Mouse (Mus musculus) large intestine, adult 2 months (tissue): ENCODE measurements at regions not wholly inside any gene's neighbourhood (a gene's known extent, or its start where the extent isn't known, plus 50 kb on each side); places are given as distances from the start of the nearest gene placed in this dataset.

ENCODE experiments used
- DNase-seq: peaks from one replicate; pipeline ENCODE4 v3.0.0-alpha.2; 2012; ENCODE audit warnings: low read depth, low spot score
- WGBS: fragments of 180-500 bp; shearing (Covaris S2); methylation state at CpG from one replicate; pipeline ENCODE4 v1.1.7; 2018; 5-methylcytosine and 5-hydroxymethylcytosine counted together

DNA sequence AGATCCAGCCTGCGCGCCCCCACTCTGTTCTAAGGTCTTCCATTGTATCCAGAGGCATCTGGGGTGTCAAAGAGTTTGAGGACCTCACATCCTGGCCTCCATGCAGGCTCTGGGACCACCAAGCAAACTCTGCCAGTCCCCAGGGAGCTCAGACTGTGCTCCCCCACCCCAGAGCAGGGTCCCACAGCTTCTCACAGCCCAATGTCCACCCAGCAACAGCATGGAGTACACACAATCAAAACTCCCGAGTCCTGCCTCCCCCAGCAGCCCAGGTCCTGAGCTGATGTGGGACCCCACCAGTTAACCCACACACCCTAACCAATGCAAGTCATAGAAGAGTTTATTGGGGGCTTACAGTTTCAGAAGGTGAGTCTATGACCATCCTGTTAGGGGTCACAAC is 130.3 kb downstream of the Bod1 start:
- 84% methylated on average over 3 of the region's 3 CpGs for WGBS
- DNase-seq, result no peak

DNA sequence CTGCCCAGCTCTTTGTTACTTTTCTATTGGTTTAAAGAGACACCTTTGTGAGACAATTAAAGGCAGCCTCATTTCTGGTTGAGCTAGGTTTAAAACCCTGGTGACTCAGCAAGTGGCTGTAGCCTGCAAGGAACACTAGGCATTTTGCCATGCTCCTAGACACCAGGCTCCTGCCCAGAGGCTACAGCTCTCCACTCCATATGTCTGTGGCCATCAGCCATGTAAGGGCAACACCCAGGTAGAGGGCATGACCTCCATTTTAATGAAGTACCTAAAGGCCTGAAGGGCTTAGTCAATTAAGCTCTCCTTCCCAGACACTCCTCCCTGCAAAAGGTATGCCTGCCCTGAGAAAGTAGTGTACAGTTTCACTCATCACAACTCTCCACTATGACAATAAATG is 130.9 kb downstream of the Bod1 start:
- DNase-seq, result no peak

DNA sequence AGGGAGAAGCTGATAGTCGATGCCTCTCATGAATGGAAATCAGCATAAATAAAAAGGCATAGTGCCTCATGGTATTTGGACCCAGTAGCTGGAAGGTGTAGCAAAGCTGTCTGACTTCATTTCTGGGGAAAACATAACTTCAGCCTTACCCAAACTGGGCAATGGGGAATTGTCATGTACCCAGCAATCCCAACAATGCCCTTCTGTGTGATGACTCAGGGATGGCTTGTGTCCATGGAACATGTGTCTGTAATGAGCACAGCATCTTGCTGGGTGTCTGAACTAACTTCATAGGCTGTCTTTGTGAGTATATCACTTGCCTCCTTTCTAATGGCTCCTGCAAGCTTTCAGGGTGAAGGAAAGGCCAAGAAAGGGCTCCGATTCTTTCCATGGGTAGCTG is 140.3 kb downstream of the Bod1 start:
- no peak for DNase-seq
- 92% methylated on average over 2 of the region's 2 CpGs for WGBS

DNA sequence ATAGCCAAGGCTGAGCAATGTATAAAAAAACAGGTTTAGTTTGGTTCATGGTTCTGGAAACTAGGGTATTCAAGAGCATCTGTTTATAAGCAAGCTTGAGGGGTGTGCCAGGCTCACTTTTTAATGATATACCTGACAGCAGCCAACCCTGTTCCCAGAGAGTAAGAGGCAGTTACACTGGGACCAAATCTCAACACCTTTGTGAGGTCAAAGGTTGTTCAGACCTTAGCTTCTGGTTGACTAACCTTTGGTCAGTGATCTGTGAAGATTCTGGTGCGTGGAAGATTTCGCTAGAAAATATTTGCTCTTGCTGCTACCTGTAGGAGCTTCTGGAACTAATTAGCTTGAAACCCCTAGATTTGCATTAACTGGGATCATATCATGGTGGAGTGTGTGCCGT is 140.8 kb downstream of the Bod1 start:
- 66% methylated on average over 3 of the region's 3 CpGs for WGBS
- DNase-seq, result no peak

DNA sequence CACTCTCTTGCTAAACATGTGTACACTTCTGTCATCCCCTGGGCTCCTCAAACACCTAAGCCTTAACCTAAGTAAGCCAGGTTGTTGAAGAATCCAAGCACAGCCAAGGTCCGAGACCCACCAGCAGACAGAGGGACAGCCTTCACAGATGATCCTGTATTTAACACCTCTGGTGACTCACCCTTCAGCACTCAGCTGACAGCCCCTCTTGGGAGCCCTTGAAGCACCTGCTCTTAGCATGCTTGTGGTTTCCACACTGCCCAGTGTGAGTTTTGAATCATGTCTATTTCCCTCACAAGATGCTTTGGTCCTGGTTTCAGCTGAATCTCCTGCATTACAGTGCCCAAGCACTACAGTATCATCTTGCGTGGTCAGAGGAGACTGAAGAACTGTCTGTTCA is 142.0 kb downstream of the Bod1 start:
- DNase-seq, result no peak
- WGBS, result 92% methylated on average over 2 of the region's 2 CpGs

DNA sequence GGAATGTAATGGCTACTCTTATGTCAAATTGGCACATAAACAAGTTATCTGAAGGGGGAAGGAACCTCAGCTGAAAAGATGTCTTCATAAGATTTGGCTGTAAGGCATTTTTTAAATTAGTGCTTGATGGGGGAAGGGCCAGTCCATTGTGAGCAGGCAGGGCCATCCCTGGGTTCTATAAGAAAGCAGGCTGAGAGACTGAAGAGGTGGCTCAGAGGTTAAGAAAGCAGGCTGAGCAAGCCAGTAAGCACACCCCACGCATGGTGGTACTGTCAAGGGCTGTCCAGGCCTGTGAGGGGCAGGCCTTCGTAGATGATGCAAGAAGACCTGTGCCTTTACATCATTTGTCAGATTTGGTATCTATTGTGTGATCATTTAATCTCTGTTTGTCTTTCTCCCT is 147.0 kb downstream of the Bod1 start:
- no peak for DNase-seq
- WGBS, result 84% methylated on average over 2 of the region's 2 CpGs

DNA sequence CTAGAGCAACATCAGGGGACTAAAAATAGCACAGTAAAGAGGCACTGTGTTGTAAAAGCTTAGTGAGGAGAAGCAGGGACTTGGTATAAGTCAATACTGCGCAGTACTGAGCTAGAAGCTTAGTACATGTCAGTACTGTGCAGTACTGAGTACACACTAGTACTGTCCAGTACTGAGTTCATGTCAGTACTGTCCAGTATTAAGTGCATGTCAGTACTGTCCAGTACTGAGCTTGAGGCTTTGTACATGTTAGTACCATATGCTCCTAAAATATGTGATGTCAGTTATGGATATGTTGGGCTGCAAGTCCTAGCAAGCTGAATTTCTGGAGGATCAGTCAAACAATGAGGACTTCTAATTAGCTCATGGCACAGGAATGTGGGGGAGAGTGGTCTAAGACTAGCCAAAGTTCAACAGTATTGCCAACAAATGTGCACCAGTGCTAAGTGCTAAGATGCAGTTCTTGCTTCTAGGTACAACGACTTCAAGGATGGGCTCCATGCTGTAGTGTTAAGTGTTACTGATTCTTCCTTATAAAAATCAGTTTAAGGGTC is 147.5 kb downstream of the Bod1 start:
- DNase-seq, result no peak
- 68% methylated on average over 2 of the region's 2 CpGs for WGBS

DNA sequence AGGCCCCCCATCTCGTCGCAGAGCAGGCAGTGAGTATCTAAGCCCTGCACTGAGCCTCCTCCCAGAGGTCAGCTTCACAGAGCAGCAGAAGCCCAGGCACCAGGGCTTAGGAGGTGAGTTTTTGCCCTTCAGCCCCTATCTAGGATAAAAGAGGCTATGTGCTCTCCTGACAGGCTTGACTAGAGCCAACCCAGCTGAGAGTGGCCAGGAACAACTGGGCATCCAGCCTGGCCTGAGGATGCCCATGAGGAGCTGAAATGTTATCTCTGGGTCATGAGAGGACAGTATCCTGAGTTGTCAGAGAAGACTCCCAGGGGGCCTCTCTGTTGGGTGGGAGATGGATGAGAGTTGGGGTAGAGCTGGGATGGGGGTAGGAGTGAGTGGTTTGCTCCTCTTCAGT is 149.6 kb downstream of the Bod1 start:
- WGBS, result 74% methylated on average over 2 of the region's 2 CpGs
- DNase-seq, result no peak

DNA sequence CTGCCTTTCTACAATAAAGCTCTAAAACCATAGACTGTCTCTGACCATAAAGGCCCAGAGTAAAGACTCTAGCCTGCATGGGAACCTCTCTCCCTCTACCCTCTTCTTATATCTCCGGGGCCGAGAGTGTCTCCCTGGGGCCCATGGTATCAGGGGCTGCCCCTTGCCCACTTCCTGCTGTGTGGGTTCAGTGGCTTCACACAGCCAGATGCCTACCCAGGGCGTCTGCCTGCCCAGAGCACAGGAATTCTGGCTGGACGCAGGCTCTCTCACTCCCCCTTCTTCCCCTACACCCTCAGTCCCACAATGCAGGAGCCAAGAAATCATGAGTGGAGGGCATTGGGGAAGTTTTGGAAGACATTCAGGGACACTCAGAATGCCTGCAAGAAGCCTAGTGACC is 150.8 kb downstream of the Bod1 start:
- WGBS, result 76% methylated on average over 4 of the region's 4 CpGs
- DNase-seq, result no peak

DNA sequence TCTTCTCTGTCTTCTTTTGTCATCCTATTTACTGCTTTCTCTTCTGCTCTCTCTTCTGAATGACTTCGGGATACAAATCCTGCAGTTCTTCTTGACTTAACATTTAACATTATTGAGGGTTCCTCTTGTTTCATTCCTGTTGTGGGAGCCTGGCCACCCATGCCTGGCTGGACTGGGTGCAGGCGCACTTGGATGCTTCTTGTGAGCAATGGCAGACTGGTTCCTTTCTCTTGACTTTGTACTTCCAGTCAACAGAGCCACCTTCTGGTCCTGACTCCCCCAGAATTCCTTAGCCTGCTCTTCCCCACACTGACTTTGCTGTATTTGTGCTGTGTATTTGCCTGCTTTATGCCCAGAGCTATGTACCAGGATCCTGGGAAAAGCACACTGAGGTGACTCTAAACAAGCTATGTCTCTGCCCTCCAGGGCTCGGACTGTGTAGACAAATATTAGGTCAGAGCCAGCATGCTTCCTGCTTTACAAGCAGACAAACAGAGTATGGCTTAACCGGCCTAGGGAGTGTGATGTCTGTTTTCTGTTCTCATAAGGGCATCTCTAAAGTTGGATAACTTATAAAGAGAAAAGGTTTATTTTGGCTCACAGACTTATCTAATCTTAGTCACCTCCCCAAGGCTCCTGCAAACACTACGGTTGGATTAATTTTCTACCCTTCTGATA is 133.5 kb upstream of the Stc2 start:
- WGBS, result 46% methylated on average over 5 of the region's 5 CpGs
- DNase-seq, result no peak

DNA sequence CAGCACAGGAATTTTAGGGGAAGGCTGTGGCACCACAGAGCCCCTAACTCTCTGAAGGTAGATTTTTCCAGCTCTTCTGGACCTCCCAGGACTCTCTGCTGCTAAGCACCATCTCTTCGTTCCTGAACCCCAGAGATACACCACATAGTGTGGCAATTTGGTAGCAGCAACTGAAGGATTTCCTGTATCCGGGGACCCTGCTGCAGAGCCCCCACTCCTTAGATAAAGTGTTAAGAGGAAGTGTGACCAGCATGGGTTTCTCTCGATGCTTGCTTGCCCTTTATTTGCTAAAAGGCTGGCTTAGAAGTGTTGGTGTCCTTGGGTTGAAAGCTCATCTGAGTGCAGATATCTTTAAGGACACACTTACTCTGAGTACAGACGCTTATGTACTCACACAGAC is 115.6 kb upstream of the Stc2 start:
- DNase-seq, result no peak
- 61% methylated on average over 4 of the region's 4 CpGs for WGBS

DNA sequence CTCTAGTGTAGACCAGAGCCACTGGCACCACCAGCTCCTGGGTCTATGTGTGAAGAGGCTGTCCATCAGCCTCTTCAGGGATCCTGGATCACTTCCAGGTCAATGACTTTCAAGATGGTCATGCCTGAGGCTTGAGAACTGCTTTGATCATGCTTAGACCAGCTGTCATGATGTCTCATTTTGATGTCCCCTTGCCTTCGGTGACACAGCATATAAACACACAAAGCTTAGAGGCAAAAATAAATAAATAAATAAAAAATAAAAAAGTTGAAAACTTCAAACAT is 111.1 kb upstream of the Stc2 start:
- 83% methylated on average over 1 of the region's 1 CpGs for WGBS

DNA sequence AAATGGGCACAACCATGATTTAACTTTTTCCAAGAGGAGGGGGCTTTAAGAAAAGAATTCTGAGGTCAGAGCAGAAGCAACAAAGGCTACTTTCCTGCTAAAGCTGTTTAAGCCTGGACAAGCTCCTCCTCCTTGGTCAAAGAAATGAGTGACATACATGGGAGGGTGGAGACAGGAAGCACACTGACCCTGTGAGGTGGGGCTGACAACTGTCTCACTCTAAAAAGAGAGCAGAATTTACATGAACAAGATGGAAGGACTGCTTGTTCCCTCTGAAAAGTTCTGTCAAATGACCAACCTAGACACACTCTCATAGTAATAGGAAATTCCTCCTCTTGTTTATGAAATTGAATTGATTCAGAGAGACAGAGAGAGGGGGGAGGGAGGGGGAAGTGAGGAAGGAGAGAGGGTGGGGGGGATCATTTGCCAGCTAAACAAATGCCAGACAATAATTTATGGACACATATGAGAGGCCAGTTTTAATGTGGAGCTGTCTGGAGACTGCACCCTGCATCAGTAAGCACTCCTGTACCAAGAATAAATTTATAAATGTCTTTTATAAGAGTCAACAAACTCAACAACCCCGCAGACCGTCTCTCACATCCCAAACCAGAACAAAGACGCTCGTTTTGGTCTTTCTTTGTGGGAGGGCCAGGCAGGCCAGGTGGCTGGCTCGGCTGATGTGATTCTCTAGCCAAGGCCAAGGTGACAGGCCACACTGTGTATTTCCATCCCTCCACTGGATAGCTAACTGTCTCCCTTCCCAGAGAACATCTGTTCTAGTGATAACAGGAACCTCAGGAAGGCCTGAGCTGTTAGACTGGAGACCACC is 110.6 kb upstream of the Stc2 start:
- no peak for DNase-seq
- WGBS, result 60% methylated on average over 5 of the region's 5 CpGs

More for the DNA sequence above, 111.1 kb upstream of the Stc2 start:
- no peak for DNase-seq

DNA sequence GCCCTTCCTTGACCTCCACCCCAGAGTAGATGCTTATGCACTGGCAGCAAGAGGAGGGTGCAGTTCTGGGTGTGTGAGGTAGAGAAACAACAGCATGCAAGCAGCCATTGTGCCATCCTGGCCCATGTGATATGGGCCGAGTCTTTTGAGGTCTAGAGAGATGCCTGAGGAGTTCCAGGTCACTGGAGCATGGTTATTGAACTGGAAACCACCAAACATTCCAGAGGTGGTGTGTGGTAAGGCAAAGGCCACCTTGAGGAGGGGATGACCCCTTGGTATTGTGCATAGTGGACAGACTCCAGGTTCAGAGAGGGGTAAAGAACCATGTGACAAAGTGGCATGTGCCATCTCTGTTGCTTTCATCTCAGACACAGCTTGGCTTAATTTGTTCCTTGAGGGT is 107.9 kb upstream of the Stc2 start:
- 71% methylated on average over 1 of the region's 1 CpGs for WGBS

DNA sequence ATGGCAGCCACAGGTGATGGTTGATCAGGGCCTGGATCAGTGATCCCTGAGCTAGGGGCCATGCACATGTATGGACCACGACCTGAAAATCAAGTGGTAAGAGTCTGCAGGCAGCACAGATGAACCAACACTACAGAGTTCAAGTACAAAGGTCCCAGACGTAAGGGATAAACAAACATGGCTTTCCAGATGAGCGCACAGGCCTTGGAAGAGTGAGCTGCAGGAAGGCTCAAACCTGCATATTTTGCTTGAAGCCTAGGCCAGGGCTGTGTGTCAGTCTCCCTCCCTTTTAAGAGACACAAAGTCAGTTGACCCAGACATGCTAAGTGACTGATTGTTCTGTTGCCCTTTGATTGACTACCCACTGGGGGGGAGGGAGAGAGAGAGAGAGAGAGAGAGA is 107.2 kb upstream of the Stc2 start:
- 58% methylated on average over 3 of the region's 3 CpGs for WGBS
- no peak for DNase-seq

More for the DNA sequence above, 107.9 kb upstream of the Stc2 start:
- no peak for DNase-seq

DNA sequence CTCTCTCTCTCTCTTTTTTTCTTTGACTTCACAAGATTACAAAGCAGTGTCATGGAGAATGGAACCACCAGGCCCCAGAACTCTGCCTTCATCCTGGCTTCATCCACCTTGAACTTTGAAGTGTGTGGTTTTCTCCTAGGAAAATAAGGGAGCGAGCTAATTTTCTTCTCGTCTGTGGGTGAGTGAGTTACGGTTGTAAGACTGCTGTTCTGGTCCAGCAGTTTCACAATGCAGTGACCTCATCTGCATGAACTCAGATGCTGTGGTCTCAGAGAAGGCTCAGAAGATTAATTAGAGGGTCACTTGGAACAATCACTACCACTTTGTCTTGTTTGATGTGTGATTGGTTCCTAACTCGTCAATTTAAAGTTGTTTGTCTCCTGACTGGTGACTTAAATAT is 103.1 kb upstream of the Stc2 start:
- no peak for DNase-seq
- WGBS, result 45% methylated on average over 4 of the region's 4 CpGs

DNA sequence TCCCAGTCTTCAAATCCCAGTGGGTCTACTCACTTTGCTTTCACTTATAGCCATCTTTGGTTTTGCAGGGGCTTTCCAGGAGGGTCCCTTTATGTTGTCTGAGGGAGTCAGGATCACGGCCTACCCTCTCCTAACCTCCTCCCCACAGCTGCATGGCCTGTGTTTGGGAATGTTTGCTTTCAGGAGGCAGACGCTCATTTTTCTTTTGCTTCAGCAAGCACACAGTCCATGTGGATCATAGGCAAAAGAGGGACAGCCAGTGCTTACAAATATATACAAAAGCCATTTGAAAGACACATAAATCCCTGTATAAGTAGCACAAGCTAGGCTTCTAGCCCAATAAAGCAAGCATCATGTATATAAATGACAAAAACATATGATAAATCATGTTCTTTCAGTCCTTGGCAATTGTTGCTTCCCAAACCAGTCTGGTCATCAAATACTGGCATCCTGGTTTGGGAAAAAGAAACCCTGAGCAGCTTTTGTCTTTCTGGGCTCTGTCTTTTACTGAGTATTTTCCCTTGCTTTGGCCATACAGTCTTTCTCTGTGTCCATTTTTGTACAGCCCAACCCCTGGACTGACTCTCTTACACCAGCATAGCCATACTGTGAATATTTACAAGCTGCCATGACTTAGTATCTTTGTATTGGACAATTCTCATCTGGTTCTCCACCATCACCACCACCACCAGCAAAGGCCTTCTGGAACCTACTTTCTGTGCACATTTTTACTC is 101.0 kb upstream of the Stc2 start:
- WGBS, result 38% methylated on average over 2 of the region's 2 CpGs
- DNase-seq, result no peak

DNA sequence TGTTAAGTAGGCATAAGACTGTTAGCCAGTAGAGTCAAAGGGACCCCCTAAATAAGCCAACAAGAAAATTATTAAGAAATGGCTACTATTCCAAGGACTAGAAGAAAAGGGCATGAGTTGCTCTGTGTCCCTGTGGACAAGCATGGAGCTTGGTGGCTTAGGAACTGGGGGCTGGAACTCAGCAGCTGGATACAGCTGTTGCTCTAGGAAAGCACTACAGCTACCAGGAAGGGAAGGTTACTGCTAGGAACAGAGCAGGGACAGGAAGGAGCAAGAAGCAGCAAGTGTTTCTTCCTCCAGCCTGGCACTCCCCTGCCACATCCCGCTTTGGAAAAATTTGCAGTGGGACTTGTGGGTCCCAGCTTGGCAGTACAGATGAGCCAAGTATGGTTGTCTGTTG is 95.0 kb upstream of the Stc2 start:
- no peak for DNase-seq
- WGBS, result 80% methylated on average over 1 of the region's 1 CpGs

DNA sequence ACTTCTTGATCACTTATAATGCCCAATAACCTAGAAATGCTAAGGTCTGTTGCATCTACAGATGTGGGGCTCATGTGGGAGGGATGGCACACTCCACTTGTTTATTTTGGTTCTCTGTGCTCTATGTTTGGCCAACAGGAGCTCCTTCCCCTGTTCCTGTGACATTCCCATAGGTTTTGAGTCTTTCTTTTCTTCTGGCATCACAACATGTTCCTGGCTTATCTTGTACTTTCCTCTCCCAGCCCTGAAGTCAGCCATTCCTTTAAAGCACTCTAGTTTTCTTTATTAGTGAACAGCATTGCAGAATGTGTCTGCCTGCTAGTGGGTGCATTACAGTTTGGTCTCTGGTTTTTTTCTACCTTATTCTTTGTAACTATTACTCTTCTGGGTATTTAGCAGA is 92.6 kb upstream of the Stc2 start:
- DNase-seq, result no peak

DNA sequence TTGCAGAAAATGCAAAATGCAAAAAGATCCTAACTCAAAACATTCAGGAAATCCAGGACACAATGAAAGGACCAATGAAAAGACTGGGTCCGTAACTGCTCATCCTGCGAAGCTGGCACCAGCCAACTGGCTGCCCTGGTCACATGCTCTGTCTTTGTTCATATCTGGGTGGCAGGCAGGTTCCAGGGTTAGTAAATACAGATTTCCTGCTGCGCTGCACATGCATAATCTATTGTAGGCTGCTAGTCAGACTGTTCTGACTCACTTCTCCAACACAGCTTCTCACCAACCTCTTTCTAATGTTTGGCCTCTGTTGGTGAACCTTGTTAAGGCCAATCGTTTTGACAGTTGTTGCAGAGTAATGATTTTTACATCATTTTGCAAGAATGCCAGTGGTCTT is 92.0 kb upstream of the Stc2 start:
- 82% methylated on average over 4 of the region's 4 CpGs for WGBS
- no peak for DNase-seq

DNA sequence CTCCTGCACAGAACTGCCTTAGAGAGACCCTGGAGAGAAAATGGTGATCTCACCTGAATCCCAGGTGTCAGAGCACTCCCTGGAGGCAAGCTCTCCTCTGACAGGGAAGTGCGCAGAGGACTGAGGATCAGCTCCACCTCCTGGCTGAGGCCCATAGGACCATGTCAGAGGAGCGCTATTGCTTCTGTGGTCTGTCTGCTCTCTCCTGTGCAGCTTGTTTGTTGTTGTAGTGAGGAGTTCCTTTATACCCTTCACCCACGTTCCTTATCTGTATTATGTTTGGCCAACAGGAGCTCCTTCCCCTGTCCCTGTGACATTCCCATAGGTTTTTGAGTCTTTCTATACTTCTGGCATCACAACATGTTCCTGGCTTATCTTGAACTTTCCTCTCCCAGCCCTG is 91.5 kb upstream of the Stc2 start:
- DNase-seq, result no peak
- WGBS, result 61% methylated on average over 3 of the region's 3 CpGs
